Mouse (Mus musculus) intestine, embryonic 16.5 days (tissue): Measurements from ENCODE around the gene Amh. TPM values are rescaled to one million over a fixed set of nuclear protein-coding genes. Genes with fewer than 3 reads are reported as not detected.
A peak's percentile ranks its signal among the peaks of the same experiment; 100 is the strongest.

Experiments used
- ATAC-seq: fragments of 200-750 bp; cut with Nextera tagmentation; 2 replicates; pipeline ENCODE4 v1.8.0; 2017; ENCODE audit warnings: moderate TSS enrichment, moderate library complexity
- H3K27ac ChIP-seq: fragments of 300-500 bp; sonication (generic); 2 replicates; pipeline ENCODE4 v1.5.1; 2014; ENCODE audit warnings: mild to moderate bottlenecking, low read length
- H3K27me3 ChIP-seq: fragments of 300-500 bp; sonication (generic); replicated peaks from 2 replicates; pipeline ENCODE4 v1.6.1; 2014; ENCODE audit warnings: low read length, control low read depth, mixed read lengths; ENCODE audit not compliant: control insufficient read depth, insufficient read depth
- H3K36me3 ChIP-seq: fragments of 300-500 bp; sonication (generic); 2 replicates; pipeline ENCODE4 v1.6.1; 2014; ENCODE audit warnings: low read length, control low read depth; ENCODE audit not compliant: control insufficient read depth, insufficient read depth
- H3K4me1 ChIP-seq: fragments of 300-500 bp; sonication (generic); 2 replicates; pipeline ENCODE4 v1.6.1; 2014; ENCODE audit warnings: low read length, control low read depth, mixed read lengths; ENCODE audit not compliant: control insufficient read depth, insufficient read depth
- H3K4me2 ChIP-seq: fragments of 300-500 bp; sonication (generic); 2 replicates; pipeline ENCODE4 v1.6.1; 2014; ENCODE audit warnings: low read depth, low read length, control low read depth
- H3K4me3 ChIP-seq: fragments of 300-500 bp; sonication (generic); 2 replicates; pipeline ENCODE4 v1.5.1; 2014; ENCODE audit warnings: mild to moderate bottlenecking, low read length
- H3K9ac ChIP-seq: fragments of 300-500 bp; sonication (generic); 2 replicates; pipeline ENCODE4 v1.6.1; 2014; ENCODE audit warnings: low read depth, low read length
- H3K9me3 ChIP-seq: fragments of 300-500 bp; sonication (generic); 2 replicates; pipeline ENCODE4 v1.6.1; 2016; ENCODE audit warnings: low read length, control low read depth; ENCODE audit not compliant: control insufficient read depth
- WGBS: fragments of 180-500 bp; shearing (Covaris S2); extraction: QIAGEN DNeasy Blood & Tissue Kit; methylation state at CpG from one replicate; pipeline ENCODE4 v1.1.7; 2014; 5-methylcytosine and 5-hydroxymethylcytosine counted together
- polyA plus RNA-seq: library from polyadenylated mRNA; unstranded; fragments of >200 nt; fragmentation: Nextera tagmentation; extraction: Ambion mirVana; gene quantifications from 2 replicates; pipeline ENCODE4 v1.2.1, GENCODE M21; 2015

Gene Amh
- polyA plus RNA-seq, 1 experiment from 2014 or later, result 0.10 TPM

DNA sequence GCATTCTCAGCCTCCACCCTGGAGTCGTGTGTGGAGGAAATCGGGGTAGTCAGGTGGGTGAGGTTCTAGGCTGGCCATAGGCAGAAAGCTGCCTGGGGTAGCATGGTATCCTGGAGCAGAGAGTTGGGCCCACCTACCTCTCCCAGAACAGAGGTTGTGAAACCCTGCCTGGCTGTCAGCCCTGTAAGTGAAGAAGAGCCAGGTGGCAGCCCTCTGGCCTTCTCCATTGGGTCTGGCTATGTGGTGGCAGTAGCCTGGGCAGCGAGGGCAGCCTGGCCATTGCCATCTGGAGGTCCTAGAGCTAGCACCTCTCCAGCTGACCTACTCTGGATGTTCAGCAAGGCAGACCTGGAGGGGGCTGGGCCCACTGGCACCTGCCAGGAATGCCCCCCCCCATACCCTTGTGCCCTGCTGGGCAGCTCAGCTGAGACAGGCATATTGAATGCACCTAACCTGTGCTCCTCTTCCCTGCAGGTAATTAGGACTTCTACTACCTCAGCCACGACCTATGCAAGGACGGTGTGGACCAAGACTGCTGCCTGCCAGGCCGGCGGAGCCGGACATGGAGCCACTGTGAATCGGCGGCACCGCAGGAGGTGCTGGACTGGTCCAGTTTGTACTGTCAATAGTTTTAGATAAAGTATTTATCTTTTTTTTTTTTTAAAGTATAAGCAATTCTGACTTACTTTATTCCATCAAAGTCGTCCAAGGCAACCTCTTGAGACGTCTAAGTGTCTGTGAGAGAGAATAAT, 11.8 kb upstream of the Amh start:
- 88% methylated on average over 13 of the region's 13 CpGs for WGBS
- H3K27me3 ChIP-seq, result no peaks in the 10 kb centered on the region

DNA sequence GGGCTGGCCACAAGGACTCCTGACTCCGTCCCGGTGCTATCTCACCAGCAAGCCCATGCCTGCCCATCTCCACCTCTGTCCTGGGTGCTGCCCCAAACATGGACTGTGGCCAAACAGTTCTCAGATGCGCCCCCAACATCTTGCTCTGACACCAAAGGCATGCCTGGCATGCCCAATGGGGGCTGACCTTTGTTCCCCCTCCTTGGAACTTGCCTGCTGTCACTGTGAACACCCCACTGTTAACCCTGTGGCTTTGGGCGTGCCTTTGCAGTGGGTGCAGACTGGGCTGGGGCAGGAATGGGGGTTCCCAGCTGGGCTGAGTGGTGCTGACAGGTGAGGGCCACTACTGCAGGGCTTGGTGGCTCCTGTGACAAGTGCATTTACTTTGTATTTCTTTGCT, 11.2 kb upstream of the Amh start:
- Histone ChIP-seq H3K9ac (no peak overlapping the region), H3K9me3 (no peaks in the 10 kb centered on the region), H3K4me2 (no peak overlapping the region), H3K4me1 (peaks cover 18% of the 10 kb centered on the region), H3K27me3 (no peaks in the 10 kb centered on the region), H3K27ac (no peak overlapping the region), H3K4me3 (no peak overlapping the region), H3K36me3 (peaks cover 38% of the 10 kb centered on the region)
- ATAC-seq, result no peak
- WGBS, result 86% methylated on average over 4 of the region's 4 CpGs

More for the DNA sequence above, 11.8 kb upstream of the Amh start:
- Histone ChIP-seq H3K9ac (no peak overlapping the region), H3K4me3 (no peak overlapping the region), H3K9me3 (no peaks in the 10 kb centered on the region), H3K4me2 (no peak overlapping the region), H3K36me3 (peaks cover 43% of the 10 kb centered on the region), H3K27ac (no peak overlapping the region), H3K4me1 (peaks cover 18% of the 10 kb centered on the region)
- ATAC-seq, result no peak

DNA sequence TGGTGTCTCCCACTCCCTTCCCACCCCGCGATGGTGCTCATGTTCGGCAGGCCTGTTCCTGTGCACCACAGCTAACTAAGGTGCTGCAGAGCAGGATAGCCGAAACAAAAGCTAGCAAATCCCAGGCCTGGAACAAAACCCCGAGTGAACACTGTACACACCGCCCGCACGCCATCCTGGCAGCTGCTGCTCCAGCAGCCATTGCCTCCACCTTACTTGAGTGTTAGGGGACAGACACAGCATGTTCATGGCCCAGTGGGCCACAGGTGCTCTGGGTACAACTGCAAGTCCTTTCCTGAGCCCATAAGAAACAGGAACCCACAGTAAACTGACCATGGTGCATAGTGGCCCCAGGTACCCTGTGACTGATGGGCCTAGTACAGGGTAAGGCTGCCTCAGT, 10.3 kb upstream of the Amh start:
- Histone ChIP-seq H3K27ac (no peak overlapping the region), H3K27me3 (no peaks in the 10 kb centered on the region), H3K9me3 (no peaks in the 10 kb centered on the region), H3K4me2 (no peak overlapping the region), H3K4me1 (peaks cover 22% of the 10 kb centered on the region), H3K9ac (no peak overlapping the region), H3K36me3 (peaks cover 30% of the 10 kb centered on the region), H3K4me3 (no peak overlapping the region)
- no peak for ATAC-seq
- 89% methylated on average over 8 of the region's 8 CpGs for WGBS

DNA sequence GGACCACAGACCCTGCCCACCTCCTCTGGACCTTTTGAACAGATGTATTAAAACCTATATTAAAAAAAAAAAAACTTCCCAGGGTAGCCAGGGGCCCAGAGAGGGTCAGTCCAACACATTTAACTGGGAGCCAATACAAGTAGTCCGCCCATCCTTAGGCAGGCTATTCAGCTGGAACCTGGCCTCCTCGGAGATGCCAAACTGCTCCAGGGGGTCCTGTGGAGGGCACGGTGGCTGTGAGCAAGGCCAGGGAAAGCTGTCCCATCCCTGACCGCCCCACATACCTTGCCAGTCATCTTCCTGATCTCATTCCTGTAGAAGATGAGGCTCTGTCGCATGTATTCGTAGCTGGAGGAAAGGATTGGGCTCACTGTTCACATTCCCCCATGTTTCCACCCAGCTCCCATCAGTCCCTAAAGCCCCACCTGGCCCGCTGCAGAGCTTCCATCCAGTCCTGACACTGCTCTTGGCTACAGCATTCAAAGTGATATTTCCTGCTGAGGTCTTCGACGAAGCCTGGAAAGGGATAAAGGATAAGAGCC, 8.7 kb upstream of the Amh start:
- ATAC-seq, result no peak
- Histone ChIP-seq H3K4me3 (peak overlapping the region; percentile 96; the same call in 1 of the 2 replicates), H3K9me3 (no peaks in the 10 kb centered on the region), H3K36me3 (peaks cover 20% of the 10 kb centered on the region), H3K9ac (peak overlapping the region; percentile 96), H3K4me2 (peak overlapping the region; percentile 90), H3K27me3 (no peaks in the 10 kb centered on the region), H3K4me1 (peaks cover 23% of the 10 kb centered on the region), H3K27ac (no peak overlapping the region)
- WGBS, result 82% methylated on average over 9 of the region's 9 CpGs

- peak; percentile 61 for ATAC-seq
- Histone ChIP-seq H3K4me3 (peak overlapping the region; percentile 96), H3K9ac (peak overlapping the region; percentile 96), H3K9me3 (no peaks in the 10 kb centered on the region), H3K36me3 (peaks cover 20% of the 10 kb centered on the region), H3K4me2 (peak overlapping the region; percentile 90), H3K4me1 (peaks cover 23% of the 10 kb centered on the region), H3K27me3 (no peaks in the 10 kb centered on the region), H3K27ac (peak overlapping the region; percentile 98)
- 2% methylated on average over 58 of the region's 59 CpGs for WGBS
These were observed 7.6 kb upstream of the Amh start for GRCm38 (mm10) chr10:80797186-80798149.

GRCm38 (mm10) chr10:80798150-80799006, 6.7 kb upstream of the Amh start, which contains the start of the genes Sf3a2 and Plekhj1:
Gene Sf3a2, plus strand, starts transcription at chr10:80798198.
Gene Plekhj1, minus strand, starts transcription at chr10:80798626.
- under 1% methylated on average over 104 of the region's 104 CpGs for WGBS
- peak; percentile 95 for ATAC-seq
- Histone ChIP-seq H3K4me3 (peak within 1 kb of the TSS; percentile 96), H3K27ac (peak within 1 kb of the TSS; percentile 98), H3K36me3 (peaks cover 19% of the 10 kb centered on the region), H3K4me2 (peak within 1 kb of the TSS; percentile 90), H3K27me3 (no peaks in the 10 kb centered on the region), H3K4me1 (peaks cover 23% of the 10 kb centered on the region), H3K9ac (peak within 1 kb of the TSS; percentile 96), H3K9me3 (no peaks in the 10 kb centered on the region)

- Histone ChIP-seq H3K9ac (peak overlapping the region; percentile 96), H3K4me1 (peaks cover 19% of the 10 kb centered on the region), H3K27ac (peak overlapping the region; percentile 98), H3K4me3 (peak overlapping the region; percentile 96), H3K9me3 (no peaks in the 10 kb centered on the region), H3K36me3 (peaks cover 17% of the 10 kb centered on the region), H3K27me3 (no peaks in the 10 kb centered on the region), H3K4me2 (peak overlapping the region; percentile 80)
- no peak for ATAC-seq
- WGBS, result under 1% methylated on average over 18 of the region's 18 CpGs
These were observed 5.9 kb upstream of the Amh start for GRCm38 (mm10) chr10:80799070-80799566.

DNA sequence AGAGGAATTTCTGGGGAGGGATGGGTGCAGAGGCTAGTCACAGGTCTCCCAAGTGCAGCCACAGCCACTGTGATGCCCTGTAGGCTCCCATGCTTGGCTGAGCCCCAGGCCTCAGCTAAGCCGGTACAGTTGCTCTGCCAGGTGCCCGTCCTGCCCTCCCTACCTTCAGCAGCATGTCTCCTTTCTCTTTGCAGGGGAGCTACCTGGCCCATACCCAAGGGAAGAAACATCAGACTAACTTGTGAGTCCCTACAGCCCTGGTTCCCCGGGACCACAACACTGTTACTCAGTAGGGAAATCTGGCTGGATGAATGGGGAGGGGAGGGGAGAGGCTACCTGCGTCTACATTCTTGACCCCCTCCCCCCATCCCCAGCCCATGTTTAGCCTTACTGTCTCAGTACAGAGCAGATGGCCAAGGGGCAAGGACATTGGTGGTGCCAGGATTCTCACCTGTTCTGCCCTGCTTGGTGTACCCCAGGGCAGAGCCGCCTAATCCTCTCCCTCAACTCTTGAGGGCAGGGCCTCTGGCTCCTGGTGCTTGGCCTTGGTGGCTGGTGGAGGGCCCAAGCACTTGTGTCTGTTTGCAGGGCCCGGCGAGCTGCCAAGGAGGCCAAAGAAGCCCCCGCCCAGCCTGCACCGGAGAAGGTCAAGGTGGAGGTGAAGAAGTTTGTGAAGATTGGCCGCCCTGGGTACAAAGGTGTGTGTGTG, 2.7 kb upstream of the Amh start:
- Histone ChIP-seq H3K4me1 (peaks cover 20% of the 10 kb centered on the region), H3K27ac (no peak overlapping the region), H3K4me2 (no peak overlapping the region), H3K9me3 (no peaks in the 10 kb centered on the region), H3K27me3 (no peaks in the 10 kb centered on the region), H3K9ac (no peak overlapping the region), H3K36me3 (peaks cover 24% of the 10 kb centered on the region), H3K4me3 (no peak overlapping the region)
- WGBS, result 83% methylated on average over 10 of the region's 10 CpGs
- ATAC-seq, result no peak
